Mouse (Mus musculus): ENCODE results near the gene Celf1. TPM values are rescaled to one million over a fixed set of nuclear protein-coding genes. Genes with fewer than 3 reads are reported as not detected.

Gene Celf1
- polyA plus RNA-seq, 1 experiment from 2014 or later: 144 TPM

Other genes starting within 250 kb of the Celf1 start
- gene Fnbp4, start 195.0 kb upstream of the Celf1 start, polyA plus RNA-seq (2015; fragmentation: Nextera tagmentation; extraction: Ambion mirVana): 105 and 129 TPM in 2 replicates
- gene Agbl2, start 157.7 kb upstream of the Celf1 start, polyA plus RNA-seq (2015; fragmentation: Nextera tagmentation; extraction: Ambion mirVana): 0.39 and 0.42 TPM in 2 replicates
- 264 and 287 TPM in 2 replicates for gene Mtch2, start 93.2 kb upstream of the Celf1 start, polyA plus RNA-seq (2015; fragmentation: Nextera tagmentation; extraction: Ambion mirVana)
- gene C1qtnf4, start 54.5 kb upstream of the Celf1 start, polyA plus RNA-seq (2015; fragmentation: Nextera tagmentation; extraction: Ambion mirVana): 28.6 and 29.9 TPM in 2 replicates
- 61.9 and 62.3 TPM in 2 replicates for gene Kbtbd4, start 35.6 kb upstream of the Celf1 start, polyA plus RNA-seq (2015; fragmentation: Nextera tagmentation; extraction: Ambion mirVana)
- gene Ndufs3, start 35.6 kb upstream of the Celf1 start, polyA plus RNA-seq (2015; fragmentation: Nextera tagmentation; extraction: Ambion mirVana): 211 and 212 TPM in 2 replicates
- 0.51 and 0.86 TPM in 2 replicates for gene Rapsn, start 95.2 kb downstream of the Celf1 start, polyA plus RNA-seq (2015; fragmentation: Nextera tagmentation; extraction: Ambion mirVana)
- gene Psmc3, start 113.6 kb downstream of the Celf1 start, polyA plus RNA-seq (2015; fragmentation: Nextera tagmentation; extraction: Ambion mirVana): 236 and 238 TPM in 2 replicates
- 23.1 and 33.3 TPM in 2 replicates for gene Slc39a13, start 130.0 kb downstream of the Celf1 start, polyA plus RNA-seq (2015; fragmentation: Nextera tagmentation; extraction: Ambion mirVana)
- 1.7 and 1.9 TPM in 2 replicates for gene Spi1, start 142.0 kb downstream of the Celf1 start, polyA plus RNA-seq (2015; fragmentation: Nextera tagmentation; extraction: Ambion mirVana)
- not detected in 2 replicates for gene Mybpc3, start 177.8 kb downstream of the Celf1 start, polyA plus RNA-seq (2015; fragmentation: Nextera tagmentation; extraction: Ambion mirVana)
- gene Madd, start 243.5 kb downstream of the Celf1 start, polyA plus RNA-seq (2015; fragmentation: Nextera tagmentation; extraction: Ambion mirVana): 49.3 and 59.4 TPM in 2 replicates